9 mouse cellular contexts compared by ENCODE assay signal in genomic region chr2:158141690-158142440, GRCm38 (mm10). TPM values are rescaled to one million over a fixed set of nuclear protein-coding genes. Genes with fewer than 3 reads are reported as not detected.
A peak's percentile ranks its signal among the peaks of the same experiment; 100 is the strongest.
DNase-seq lines count a peak whose midpoint lies in the region; ATAC-seq and TF ChIP-seq lines count a peak whose summit lies in the region.
"Had no signal": no experiment of that assay in that cellular context is flagged by ENCODE, and none has a peak within 500 bp of the region (broad histone marks: within the 10 kb centered on the region; RNA-seq: fewer than 3 reads in every experiment).

No protein-coding gene starts in this region.

- no peaks in the 10 kb centered on the region for H3K27me3 ChIP-seq in heart, embryonic 13.5 days (replicated peaks)
- H3K27me3 ChIP-seq in liver, embryonic 14.5 days (ENCODE audit: control insufficient read depth, insufficient read depth, low read length) = no peaks in the 10 kb centered on the region

- H3K9ac ChIP-seq in heart, embryonic 13.5 days = peak overlapping the region; percentile 95
- peak overlapping the region; percentile 85 for H3K9ac ChIP-seq in liver, embryonic 14.5 days (replicated peaks)

- no peaks in the 10 kb centered on the region for H3K9me3 ChIP-seq in heart, embryonic 13.5 days
- H3K9me3 ChIP-seq in liver, embryonic 14.5 days (ENCODE audit: control insufficient read depth, low read length) = no peaks in the 10 kb centered on the region

- no peak for TF ChIP-seq CTCF in liver, embryonic 14.5 days (IDR thresholded peaks at IDR 0.05; ENCODE audit: low read depth)

- peak; percentile 11 for ATAC-seq in heart, embryonic 13.5 days (ENCODE audit: extremely low read depth, insufficient number of reproducible peaks, low FRiP score, low TSS enrichment)
- peak; percentile 90 for ATAC-seq in liver, embryonic 14.5 days (ENCODE audit: insufficient read depth)

- peak overlapping the region; percentile 11; the same call in 1 of the 2 replicates for H3K4me3 ChIP-seq in heart, embryonic 13.5 days
- H3K4me3 ChIP-seq in liver, embryonic 14.5 days (ENCODE audit: insufficient read depth in 1 of 2, low read depth in 2 of 2, low read length in 2 of 2) = peak overlapping the region; percentile 53 to 69

- peak; percentile 95 for TF ChIP-seq EP300 in liver, embryonic 14.5 days (IDR thresholded peaks at IDR 0.05; ENCODE audit: low read depth)

- H3K4me1 ChIP-seq in heart, embryonic 13.5 days = peaks cover 87% of the 10 kb centered on the region
- H3K4me1 ChIP-seq in liver, embryonic 14.5 days (replicated peaks; ENCODE audit: control insufficient read depth in 2 of 2, insufficient read depth in 2 of 2, low read length in 1 of 2) = peaks cover 54 to 58% of the 10 kb centered on the region in 2 experiments

- H3K27ac ChIP-seq in heart, embryonic 13.5 days (replicated peaks) = peak overlapping the region; percentile 99
- H3K27ac ChIP-seq in liver, embryonic 14.5 days = peak overlapping the region; percentile 97

- peaks cover 54% of the 10 kb centered on the region for H3K36me3 ChIP-seq in heart, embryonic 13.5 days
- H3K36me3 ChIP-seq in liver, embryonic 14.5 days (replicated peaks; ENCODE audit: control insufficient read depth, insufficient read depth, low read depth) = peaks cover 57% of the 10 kb centered on the region

- DNase-seq in spleen, adult 12 weeks (ENCODE audit: low spot score) = peak; percentile 68
- no peak for DNase-seq in spleen, adult 18-20 months
- DNase-seq in liver, embryonic 14.5 days (ENCODE audit: low read depth in 3 of 3, low spot score in 3 of 3) = peak; percentile 91 to 92 (median 91)
- DNase-seq in adipocyte (ENCODE audit: low spot score) = no peak
- no peak for DNase-seq in MN1 (ENCODE audit: low spot score)
- no peak for DNase-seq in frontal cortex, postnatal 25 days (ENCODE audit: low spot score in 2 of 2)
- DNase-seq: adrenal gland, adult 8-10 months; thymus, postnatal 14 days had no signal

- H3K4me2 ChIP-seq in heart, embryonic 13.5 days = peak overlapping the region; percentile 77
- peak overlapping the region; percentile 94 for H3K4me2 ChIP-seq in liver, embryonic 14.5 days (ENCODE audit: low read depth)

- 19% methylated on average over 7 of the region's 7 CpGs for WGBS in heart, embryonic 13.5 days
- 7% methylated on average over 7 of the region's 7 CpGs for WGBS in liver, embryonic 14.5 days (ENCODE audit: insufficient replicate concordance)

RNA-seq across cellular contexts. Expression of gene Tgm2, which starts 4.4 kb away (rescaled TPM):
- 218 and 237 TPM in 2 replicates for polyA plus RNA-seq in heart, embryonic 13.5 days (2015; fragmentation: Nextera tagmentation; extraction: Ambion mirVana)
- 41.9 and 44.6 TPM in 2 replicates for polyA plus RNA-seq in liver, embryonic 14.5 days (2012; rRNA removed)
- polyA plus RNA-seq in liver, embryonic 14.5 days (2014; fragmentation: Nextera tagmentation; extraction: Ambion mirVana) = 34.6 and 37.7 TPM in 2 replicates

Comparison
In these comparisons a context has a peak if more than half of its experiments do, and no peak if none do; other contexts are left out.
1. DNase-seq: peak in spleen, adult 12 weeks (single experiment) and liver, embryonic 14.5 days (3 of 3); none in spleen, adult 18-20 months (0 of 2), adipocyte (single experiment), MN1 (single experiment) and frontal cortex, postnatal 25 days (0 of 2).